Mouse (Mus musculus): ENCODE data around the gene Nt5dc3.

- TF ChIP-seq CTCF (IDR thresholded peaks at IDR 0.05; ENCODE audit: extremely low read depth, insufficient read depth, insufficient read length, insufficient replicate concordance): no peak
- no peak for TF ChIP-seq POLR2A (IDR thresholded peaks at IDR 0.05; ENCODE audit: low read depth, low read length)
These were observed 29.4 kb downstream of the Nt5dc3 start for GRCm38 (mm10) chr10:86808013-86808758.
